Mouse (Mus musculus): Measurements from ENCODE around the gene Pgpep1l. TPM values are rescaled to one million over a fixed set of nuclear protein-coding genes. Genes with fewer than 3 reads are reported as not detected.

The Pgpep1l gene
- polyA plus RNA-seq, 1 experiment from 2014 or later, result not detected

- no peak overlapping the region for H3K9ac ChIP-seq (replicated peaks; ENCODE audit: low read length)
- no peak for ATAC-seq (replicated peaks; ENCODE audit: insufficient number of reproducible peaks, low FRiP score, low TSS enrichment, low read depth)
- H3K9me3 ChIP-seq (replicated peaks; ENCODE audit: control insufficient read depth, low read length), result no peaks in the 10 kb centered on the region
- DNase-seq (ENCODE audit: low spot score), result no peak
- H3K4me1 ChIP-seq (ENCODE audit: control insufficient read depth, insufficient read depth, low read length), result no peaks in the 10 kb centered on the region
- H3K36me3 ChIP-seq (replicated peaks; ENCODE audit: control insufficient read depth, insufficient read depth, low read depth, low read length), result peaks cover 2% of the 10 kb centered on the region
- no peak overlapping the region for H3K4me3 ChIP-seq (ENCODE audit: low read depth, low read length)
- no peak overlapping the region for H3K4me2 ChIP-seq (ENCODE audit: low read depth, low read length)
- WGBS, result 93% methylated on average over 8 of the region's 8 CpGs
- H3K27me3 ChIP-seq (ENCODE audit: control insufficient read depth, insufficient read depth, low read length), result no peaks in the 10 kb centered on the region
- no peak overlapping the region for H3K27ac ChIP-seq (replicated peaks; ENCODE audit: low read depth, low read length)
Measured at GRCm38 (mm10) chr7:68205776-68206427, 58.1 kb downstream of the Pgpep1l start.

GRCm38 (mm10) chr7:68199609-68200008, 64.4 kb downstream of the Pgpep1l start:
- Histone ChIP-seq H3K36me3 (replicated peaks; ENCODE audit: control insufficient read depth, insufficient read depth, low read depth, low read length) (no peaks in the 10 kb centered on the region; the same call in none of the 2 replicates), H3K27me3 (ENCODE audit: control insufficient read depth, insufficient read depth, low read length) (no peaks in the 10 kb centered on the region), H3K27ac (replicated peaks; ENCODE audit: low read depth, low read length) (no peak overlapping the region), H3K9me3 (replicated peaks; ENCODE audit: control insufficient read depth, low read length) (no peaks in the 10 kb centered on the region), H3K4me3 (ENCODE audit: low read depth, low read length) (no peak overlapping the region), H3K9ac (replicated peaks; ENCODE audit: low read length) (no peak overlapping the region), H3K4me1 (ENCODE audit: control insufficient read depth, insufficient read depth, low read length) (no peaks in the 10 kb centered on the region), H3K4me2 (ENCODE audit: low read depth, low read length) (no peak overlapping the region)
- WGBS, result 95% methylated on average over 7 of the region's 7 CpGs
- DNase-seq (ENCODE audit: low spot score), result no peak
- ATAC-seq (replicated peaks; ENCODE audit: insufficient number of reproducible peaks, low FRiP score, low TSS enrichment, low read depth), result no peak

- Histone ChIP-seq H3K9ac (replicated peaks; ENCODE audit: low read length) (no peak overlapping the region), H3K36me3 (replicated peaks; ENCODE audit: control insufficient read depth, insufficient read depth, low read depth, low read length) (peaks cover 12% of the 10 kb centered on the region), H3K27ac (replicated peaks; ENCODE audit: low read depth, low read length) (no peak overlapping the region), H3K4me2 (ENCODE audit: low read depth, low read length) (no peak overlapping the region), H3K4me3 (ENCODE audit: low read depth, low read length) (no peak overlapping the region), H3K27me3 (ENCODE audit: control insufficient read depth, insufficient read depth, low read length) (no peaks in the 10 kb centered on the region), H3K9me3 (replicated peaks; ENCODE audit: control insufficient read depth, low read length) (no peaks in the 10 kb centered on the region), H3K4me1 (ENCODE audit: control insufficient read depth, insufficient read depth, low read length) (no peaks in the 10 kb centered on the region)
- DNase-seq (ENCODE audit: low spot score) (no peak), ATAC-seq (replicated peaks; ENCODE audit: insufficient number of reproducible peaks, low FRiP score, low TSS enrichment, low read depth) (no peak)
- WGBS, result 85% methylated on average over 15 of the region's 15 CpGs
Measured at GRCm38 (mm10) chr7:68193958-68194695, 69.9 kb downstream of the Pgpep1l start.

- Histone ChIP-seq H3K27ac (replicated peaks; ENCODE audit: low read depth, low read length) (no peak overlapping the region), H3K4me3 (ENCODE audit: low read depth, low read length) (no peak overlapping the region), H3K9ac (replicated peaks; ENCODE audit: low read length) (no peak overlapping the region), H3K9me3 (replicated peaks; ENCODE audit: control insufficient read depth, low read length) (no peaks in the 10 kb centered on the region), H3K27me3 (ENCODE audit: control insufficient read depth, insufficient read depth, low read length) (no peaks in the 10 kb centered on the region), H3K36me3 (replicated peaks; ENCODE audit: control insufficient read depth, insufficient read depth, low read depth, low read length) (peaks cover 15% of the 10 kb centered on the region), H3K4me1 (ENCODE audit: control insufficient read depth, insufficient read depth, low read length) (no peaks in the 10 kb centered on the region), H3K4me2 (ENCODE audit: low read depth, low read length) (no peak overlapping the region)
- DNase-seq (ENCODE audit: low spot score) (no peak), ATAC-seq (replicated peaks; ENCODE audit: insufficient number of reproducible peaks, low FRiP score, low TSS enrichment, low read depth) (no peak)
- WGBS, result 91% methylated on average over 13 of the region's 13 CpGs
Measured at GRCm38 (mm10) chr7:68189691-68190456, 74.2 kb downstream of the Pgpep1l start.

- Histone ChIP-seq H3K36me3 (replicated peaks; ENCODE audit: control insufficient read depth, insufficient read depth, low read depth, low read length) (peaks cover 15% of the 10 kb centered on the region), H3K27me3 (ENCODE audit: control insufficient read depth, insufficient read depth, low read length) (no peaks in the 10 kb centered on the region)
Measured at GRCm38 (mm10) chr7:68189211-68189610, 74.8 kb downstream of the Pgpep1l start.

More at GRCm38 (mm10) chr7:68189211-68189610, 74.8 kb downstream of the Pgpep1l start:
- Histone ChIP-seq H3K4me1 (ENCODE audit: control insufficient read depth, insufficient read depth, low read length) (no peaks in the 10 kb centered on the region), H3K4me2 (ENCODE audit: low read depth, low read length) (no peak overlapping the region), H3K9ac (replicated peaks; ENCODE audit: low read length) (no peak overlapping the region), H3K27ac (replicated peaks; ENCODE audit: low read depth, low read length) (no peak overlapping the region), H3K4me3 (ENCODE audit: low read depth, low read length) (no peak overlapping the region), H3K9me3 (replicated peaks; ENCODE audit: control insufficient read depth, low read length) (no peaks in the 10 kb centered on the region)
- WGBS, result 77% methylated on average over 6 of the region's 6 CpGs
- ATAC-seq (replicated peaks; ENCODE audit: insufficient number of reproducible peaks, low FRiP score, low TSS enrichment, low read depth), result no peak
- no peak for DNase-seq (ENCODE audit: low spot score)

Other genes with a start within 250 kb of the Pgpep1l start
- 1.7 and 2.0 TPM in 2 replicates for gene Fam169b, start 9.6 kb upstream of the Pgpep1l start, polyA plus RNA-seq (2014; fragmentation: Nextera tagmentation; extraction: Ambion mirVana)